Mouse (Mus musculus) limb, embryonic 14.5 days (tissue): ENCODE measurements around the gene Nrn1. TPM values are rescaled to one million over a fixed set of nuclear protein-coding genes. Genes with fewer than 3 reads are reported as not detected.

ENCODE experiments used
- ATAC-seq: fragments of 200-750 bp; cut with Nextera tagmentation; 2 replicates; pipeline ENCODE4 v1.8.0; 2017; ENCODE audit warnings: low read depth, moderate number of reproducible peaks, moderate TSS enrichment; ENCODE audit not compliant: low FRiP score
- DNase-seq: peaks from one replicate; pipeline ENCODE4 v3.0.0-alpha.2; 2015; ENCODE audit warnings: low spot score
- H3K27ac ChIP-seq: fragments of 300-500 bp; sonication (generic); replicated peaks from 2 replicates; pipeline ENCODE4 v1.5.1; 2014; ENCODE audit warnings: low read depth, mild to moderate bottlenecking, low read length, moderate library complexity, mixed read lengths
- H3K27me3 ChIP-seq: fragments of 300-500 bp; sonication (generic); 2 replicates; pipeline ENCODE4 v1.6.1; 2014; ENCODE audit warnings: low read length, mixed read lengths; ENCODE audit not compliant: control insufficient read depth, insufficient read depth
- H3K36me3 ChIP-seq: fragments of 300-500 bp; sonication (generic); 2 replicates; pipeline ENCODE4 v1.6.1; 2014; ENCODE audit warnings: mild to moderate bottlenecking, low read length, moderate library complexity, mixed read lengths; ENCODE audit not compliant: control insufficient read depth, insufficient read depth
- H3K4me1 ChIP-seq: fragments of 300-500 bp; sonication (generic); 2 replicates; pipeline ENCODE4 v1.6.1; 2014; ENCODE audit warnings: antibody characterized with exemption, low read length, mixed read lengths; ENCODE audit not compliant: control insufficient read depth, insufficient read depth
- H3K4me2 ChIP-seq: fragments of 300-500 bp; sonication (generic); replicated peaks from 2 replicates; pipeline ENCODE4 v1.6.1; 2014; ENCODE audit warnings: low read depth, mild to moderate bottlenecking, low read length, moderate library complexity; ENCODE audit not compliant: severe bottlenecking
- H3K4me3 ChIP-seq: fragments of 300-500 bp; sonication (generic); replicated peaks from 2 replicates; pipeline ENCODE4 v1.5.1; 2014; ENCODE audit warnings: low read length
- H3K9ac ChIP-seq: fragments of 300-500 bp; sonication (generic); 2 replicates; pipeline ENCODE4 v1.6.1; 2014; ENCODE audit warnings: mild to moderate bottlenecking, low read depth, low read length, moderate library complexity; ENCODE audit not compliant: severe bottlenecking
- H3K9me3 ChIP-seq: fragments of 300-500 bp; sonication (generic); 2 replicates; pipeline ENCODE4 v1.6.1; 2016; ENCODE audit warnings: low read length; ENCODE audit not compliant: control insufficient read depth
- POLR2A ChIP-seq: fragments of 200-500 bp; IDR thresholded peaks from 2 replicates; pipeline ENCODE4 v1.8.0; 2012; ENCODE audit warnings: inconsistent platforms, mild to moderate bottlenecking, moderate library complexity, borderline replicate concordance; ENCODE audit not compliant: insufficient read depth, insufficient read length; ENCODE audit errors: extremely low read depth
- WGBS: fragments of 180-500 bp; shearing (Covaris S2); extraction: QIAGEN DNeasy Blood & Tissue Kit; methylation state at CpG from one replicate; pipeline ENCODE4 v1.1.7; 2014; 5-methylcytosine and 5-hydroxymethylcytosine counted together
- polyA plus RNA-seq, 2 experiments: library from polyadenylated mRNA; depleted of rRNA in 1 of 2; stranded (reverse) in 1 of 2; unstranded in 1 of 2; fragments of >200 nt; fragmentation: Nextera tagmentation in 1 of 2; extraction: Ambion mirVana in 1 of 2; gene quantifications; 2 replicates each; pipeline versions ENCODE4 v1.2.1 to v1.2.3; 2012 to 2014

Gene Nrn1
- polyA plus RNA-seq, 2 experiments, result 13.8 to 14.7 TPM

DNA sequence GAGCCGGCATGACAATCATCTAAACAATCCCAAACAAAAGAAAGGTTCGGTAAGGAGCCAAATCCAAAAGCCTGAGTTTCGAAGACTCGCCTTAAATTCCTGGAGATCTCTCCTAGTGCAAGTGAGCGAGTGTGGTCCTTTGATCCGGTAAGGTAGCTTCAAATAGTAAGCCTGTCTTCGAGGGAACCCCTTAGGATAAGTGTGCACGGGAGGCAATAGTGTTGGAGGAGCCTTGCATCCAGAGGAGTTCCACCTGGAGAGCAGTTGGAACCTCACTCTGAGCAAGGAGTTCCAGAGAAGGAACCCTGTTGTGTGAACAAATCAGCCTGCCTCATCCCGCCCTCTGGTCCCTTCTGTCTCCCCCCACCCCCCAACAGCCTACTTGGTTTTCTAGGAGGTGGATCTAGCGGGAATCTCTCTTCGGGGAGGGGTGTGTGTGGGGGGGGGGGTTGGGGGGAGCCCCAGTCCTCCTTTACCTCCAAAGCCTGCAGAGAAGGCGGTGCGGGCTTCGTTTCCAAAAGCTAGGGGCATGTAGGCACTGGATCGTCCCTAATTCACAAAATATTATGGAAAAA, 11.1 kb downstream of the Nrn1 start:
- H3K9ac ChIP-seq, result no peak overlapping the region
- ATAC-seq (no peak), DNase-seq (no peak)
- H3K4me2 ChIP-seq, result peak overlapping the region; percentile 60
- no peak for TF ChIP-seq POLR2A
- no peaks in the 10 kb centered on the region for H3K36me3 ChIP-seq
- peak overlapping the region; percentile 34 for H3K4me3 ChIP-seq
- peaks cover 20% of the 10 kb centered on the region for H3K4me1 ChIP-seq
- no peaks in the 10 kb centered on the region for H3K9me3 ChIP-seq
- H3K27ac ChIP-seq, result no peak overlapping the region
- H3K27me3 ChIP-seq, result peaks cover 64% of the 10 kb centered on the region
- WGBS, result 4% methylated on average over 15 of the region's 15 CpGs

DNA sequence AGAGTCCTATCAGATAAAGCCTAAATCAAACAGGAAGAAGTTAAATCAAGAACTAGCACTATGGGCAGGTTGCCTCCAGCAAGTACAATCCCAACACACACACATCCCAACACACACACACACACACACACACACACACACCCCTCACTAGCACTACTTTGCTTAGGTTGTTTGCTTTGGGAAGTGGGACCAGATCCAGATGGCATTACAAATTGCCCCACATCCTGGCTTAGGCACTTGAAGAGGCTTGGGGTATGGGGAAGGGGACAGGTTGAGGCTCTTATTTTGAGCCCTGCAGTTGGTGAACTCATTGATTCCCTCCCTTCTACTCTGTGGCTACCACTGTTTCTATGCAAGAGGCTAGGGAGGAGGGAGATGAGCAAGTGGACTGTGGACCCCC, 12.6 kb downstream of the Nrn1 start:
- Histone ChIP-seq H3K9ac (no peak overlapping the region), H3K36me3 (no peaks in the 10 kb centered on the region), H3K4me2 (no peak overlapping the region), H3K4me3 (no peak overlapping the region), H3K9me3 (no peaks in the 10 kb centered on the region), H3K4me1 (peaks cover 20% of the 10 kb centered on the region), H3K27me3 (peaks cover 55% of the 10 kb centered on the region), H3K27ac (no peak overlapping the region)
- TF ChIP-seq POLR2A, result no peak
- ATAC-seq (no peak), DNase-seq (no peak)

- no peak for DNase-seq
- Histone ChIP-seq H3K27me3 (peaks cover 40% of the 10 kb centered on the region), H3K4me1 (peaks cover 15% of the 10 kb centered on the region), H3K9ac (no peak overlapping the region), H3K9me3 (no peaks in the 10 kb centered on the region), H3K4me2 (no peak overlapping the region), H3K4me3 (no peak overlapping the region), H3K36me3 (no peaks in the 10 kb centered on the region), H3K27ac (no peak overlapping the region)
- WGBS, result 89% methylated on average over 5 of the region's 5 CpGs
- TF ChIP-seq POLR2A, result no peak
- no peak for ATAC-seq
Observed at GRCm38 (mm10) chr13:36720297-36721017, 14.5 kb downstream of the Nrn1 start.

GRCm38 (mm10) chr13:36717376-36717775, 17.6 kb downstream of the Nrn1 start:
- ATAC-seq (no peak), DNase-seq (no peak)
- Histone ChIP-seq H3K9ac (no peak overlapping the region), H3K4me1 (no peaks in the 10 kb centered on the region), H3K9me3 (no peaks in the 10 kb centered on the region), H3K4me2 (no peak overlapping the region), H3K27me3 (peaks cover 10% of the 10 kb centered on the region), H3K27ac (no peak overlapping the region), H3K36me3 (no peaks in the 10 kb centered on the region), H3K4me3 (no peak overlapping the region)
- WGBS, result 70% methylated on average over 3 of the region's 3 CpGs
- TF ChIP-seq POLR2A, result no peak

DNA sequence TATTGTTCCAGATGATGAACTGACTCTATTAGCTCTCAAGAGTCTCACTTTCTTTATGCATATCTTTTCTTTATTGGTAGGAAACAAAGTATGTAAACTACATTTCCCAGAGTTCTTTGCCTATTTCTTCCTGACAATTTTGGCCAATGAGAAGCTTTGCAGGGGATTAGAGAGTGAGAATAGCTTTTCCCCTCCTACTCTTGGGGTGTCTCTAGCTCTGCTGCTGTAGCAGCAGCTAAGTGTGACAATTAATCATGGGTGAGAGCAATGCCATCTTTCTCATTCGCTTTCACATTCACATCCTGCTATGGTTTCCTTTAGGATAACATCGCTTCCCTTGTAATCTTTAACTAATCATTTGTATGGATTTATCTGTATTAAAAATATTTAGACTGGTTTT, 18.2 kb downstream of the Nrn1 start:
- no peaks in the 10 kb centered on the region for H3K9me3 ChIP-seq
- H3K27me3 ChIP-seq, result peaks cover 4% of the 10 kb centered on the region
- H3K36me3 ChIP-seq, result no peaks in the 10 kb centered on the region
- ATAC-seq (no peak), DNase-seq (no peak)
- 57% methylated on average over 2 of the region's 2 CpGs for WGBS
- H3K9ac ChIP-seq, result no peak overlapping the region
- no peak overlapping the region for H3K4me2 ChIP-seq
- no peak for TF ChIP-seq POLR2A
- no peak overlapping the region for H3K4me3 ChIP-seq
- no peak overlapping the region for H3K27ac ChIP-seq
- H3K4me1 ChIP-seq, result no peaks in the 10 kb centered on the region
